Mouse (Mus musculus) embryonic facial prominence, embryonic 10.5 days (tissue): ENCODE measurements around the gene Phlpp1. TPM values are rescaled to one million over a fixed set of nuclear protein-coding genes. Genes with fewer than 3 reads are reported as not detected.

Experiments
- DNase-seq: peaks from one replicate; pipeline ENCODE4 v3.0.0-alpha.2; 2017; ENCODE audit warnings: low spot score
- H3K27ac ChIP-seq: fragments of 300-500 bp; sonication (generic); replicated peaks from 2 replicates; pipeline ENCODE4 v1.5.1; 2016; ENCODE audit warnings: mild to moderate bottlenecking
- H3K27me3 ChIP-seq: fragments of 300-500 bp; sonication (generic); replicated peaks from 2 replicates; pipeline ENCODE4 v1.6.1; 2016; ENCODE audit warnings: low read depth, mild to moderate bottlenecking; ENCODE audit not compliant: poor library complexity, severe bottlenecking
- H3K36me3 ChIP-seq: fragments of 300-500 bp; sonication (generic); replicated peaks from 2 replicates; pipeline ENCODE4 v1.6.1; 2016; ENCODE audit warnings: mild to moderate bottlenecking, moderate library complexity
- H3K4me1 ChIP-seq: fragments of 300-500 bp; sonication (generic); 2 replicates; pipeline ENCODE4 v1.6.1; 2016
- H3K4me3 ChIP-seq: fragments of 300-500 bp; sonication (generic); 2 replicates; pipeline ENCODE4 v1.5.1; 2016; ENCODE audit warnings: mild to moderate bottlenecking, moderate library complexity
- H3K9me3 ChIP-seq: fragments of 300-500 bp; sonication (generic); 2 replicates; pipeline ENCODE4 v1.6.1; 2016; ENCODE audit warnings: mild to moderate bottlenecking
- WGBS: fragments of 180-500 bp; shearing (Covaris S2); methylation state at CpG from one replicate; pipeline ENCODE4 v1.1.7; 2016; 5-methylcytosine and 5-hydroxymethylcytosine counted together
- polyA plus RNA-seq: library from polyadenylated mRNA; unstranded; fragments of >200 nt; fragmentation: Nextera tagmentation; extraction: Ambion mirVana; gene quantifications from 2 replicates; pipeline ENCODE4 v1.2.1, GENCODE M21; 2016

The Phlpp1 gene
- polyA plus RNA-seq, 1 experiment from 2014 or later: 3.7 TPM

DNA sequence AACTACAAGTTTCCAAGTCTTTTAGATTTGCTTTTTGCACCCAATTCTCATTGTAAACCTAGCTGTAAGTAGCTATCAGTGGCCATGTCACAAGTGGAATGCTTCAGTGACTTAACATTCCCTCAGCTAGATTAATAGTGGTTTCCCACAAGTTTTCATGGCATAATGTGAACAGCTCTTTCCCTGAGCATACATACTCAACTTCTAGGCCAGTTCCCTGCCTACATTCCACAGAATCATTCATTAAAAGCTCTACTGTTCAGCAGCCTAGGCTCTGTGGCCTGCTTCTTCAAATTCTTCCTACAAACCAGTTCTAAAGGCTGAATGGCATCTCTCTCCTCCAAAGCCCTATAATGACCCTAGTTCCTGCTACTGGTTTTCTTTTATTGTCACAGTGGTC is 65.4 kb downstream of the Phlpp1 start:
- Histone ChIP-seq H3K27me3 (no peaks in the 10 kb centered on the region), H3K4me3 (no peak overlapping the region), H3K27ac (no peak overlapping the region), H3K9me3 (no peaks in the 10 kb centered on the region), H3K4me1 (no peaks in the 10 kb centered on the region), H3K36me3 (no peaks in the 10 kb centered on the region)
- DNase-seq: no peak

DNA sequence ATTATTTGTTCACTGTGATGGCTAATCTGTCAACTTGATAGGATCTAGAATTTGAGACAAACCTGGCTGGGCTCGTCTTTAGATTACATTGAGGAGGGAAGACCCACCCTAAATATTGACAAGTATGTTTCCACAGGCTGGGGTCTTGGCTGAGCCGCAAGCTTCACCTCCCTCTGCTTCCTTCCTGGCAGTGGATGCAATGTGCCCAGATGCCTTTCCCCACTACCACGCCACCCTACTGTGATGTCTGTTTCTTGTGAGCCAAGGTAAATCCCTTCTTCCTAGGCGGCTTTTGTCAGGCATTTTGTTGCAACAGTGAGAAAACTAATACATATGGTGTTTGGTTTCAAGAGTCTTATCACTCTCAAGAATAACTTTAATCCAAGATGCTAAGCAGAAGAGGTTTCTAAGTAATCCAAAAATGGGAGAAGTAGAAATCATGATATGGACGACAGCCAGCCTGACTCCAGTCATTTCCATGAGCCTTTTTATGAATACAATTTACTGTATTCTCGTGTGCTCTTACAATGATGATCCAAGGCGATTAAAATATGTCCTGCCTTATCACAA is 68.6 kb downstream of the Phlpp1 start:
- Histone ChIP-seq H3K36me3 (0 out of 2 replicates have a peak, but pooled peaks cover 6% of the 10 kb centered on the region), H3K27me3 (no peaks in the 10 kb centered on the region), H3K4me3 (no peak overlapping the region), H3K9me3 (no peaks in the 10 kb centered on the region), H3K27ac (no peak overlapping the region), H3K4me1 (no peaks in the 10 kb centered on the region)
- no peak for DNase-seq
- 81% methylated on average over 7 of the region's 7 CpGs for WGBS

DNA sequence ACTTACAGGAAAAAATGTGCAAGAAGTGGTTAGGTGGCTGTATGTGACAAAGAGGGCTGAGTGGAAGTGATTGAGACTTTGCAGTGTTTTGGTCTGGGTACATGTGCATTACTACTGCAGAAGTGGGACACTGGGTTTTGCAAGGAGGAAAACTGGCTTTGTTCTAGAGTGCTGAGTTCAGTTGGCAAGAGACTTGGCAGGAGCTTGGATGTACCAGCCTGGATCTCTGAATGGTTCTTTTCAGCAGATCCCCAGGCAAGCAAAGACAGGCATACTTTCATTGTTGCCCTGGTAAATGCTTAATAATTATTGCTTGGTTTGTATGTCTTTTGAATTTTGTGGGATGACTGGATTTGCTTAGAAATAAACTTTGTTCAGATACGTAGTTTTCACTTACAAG is 69.5 kb downstream of the Phlpp1 start:
- no peak overlapping the region for H3K4me3 ChIP-seq
- DNase-seq: no peak
- no peaks in the 10 kb centered on the region for H3K9me3 ChIP-seq
- H3K27ac ChIP-seq: no peak overlapping the region
- H3K4me1 ChIP-seq: no peaks in the 10 kb centered on the region
- WGBS: 96% methylated on average over 1 of the region's 1 CpGs
- H3K27me3 ChIP-seq: no peaks in the 10 kb centered on the region
- H3K36me3 ChIP-seq: 0 out of 2 replicates have a peak, but pooled peaks cover 6% of the 10 kb centered on the region

DNA sequence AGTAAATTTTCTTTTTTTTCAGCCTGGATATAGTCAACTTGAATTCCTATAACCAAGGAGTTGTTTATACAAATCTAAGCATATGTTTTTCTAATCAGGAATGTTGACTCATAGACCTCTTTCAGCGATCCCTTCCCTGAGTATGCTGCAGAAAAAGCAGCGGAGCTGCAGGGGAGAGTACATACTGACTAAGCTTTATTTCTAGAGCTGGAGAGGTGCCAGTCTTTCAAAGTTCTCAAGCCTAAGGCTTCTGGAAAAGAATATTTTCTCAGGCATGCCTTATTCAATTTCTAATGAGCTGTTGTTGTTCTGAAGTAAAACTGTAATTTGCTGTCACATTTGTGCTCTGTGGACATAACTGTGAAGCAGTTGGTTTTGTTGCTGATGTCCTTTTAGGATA is 70.6 kb downstream of the Phlpp1 start:
- WGBS: 78% methylated on average over 2 of the region's 2 CpGs
- no peaks in the 10 kb centered on the region for H3K27me3 ChIP-seq
- no peaks in the 10 kb centered on the region for H3K4me1 ChIP-seq
- H3K4me3 ChIP-seq: no peak overlapping the region
- H3K36me3 ChIP-seq: 0 out of 2 replicates have a peak, but pooled peaks cover 6% of the 10 kb centered on the region
- H3K27ac ChIP-seq: no peak overlapping the region
- H3K9me3 ChIP-seq: no peaks in the 10 kb centered on the region
- DNase-seq: no peak

DNA sequence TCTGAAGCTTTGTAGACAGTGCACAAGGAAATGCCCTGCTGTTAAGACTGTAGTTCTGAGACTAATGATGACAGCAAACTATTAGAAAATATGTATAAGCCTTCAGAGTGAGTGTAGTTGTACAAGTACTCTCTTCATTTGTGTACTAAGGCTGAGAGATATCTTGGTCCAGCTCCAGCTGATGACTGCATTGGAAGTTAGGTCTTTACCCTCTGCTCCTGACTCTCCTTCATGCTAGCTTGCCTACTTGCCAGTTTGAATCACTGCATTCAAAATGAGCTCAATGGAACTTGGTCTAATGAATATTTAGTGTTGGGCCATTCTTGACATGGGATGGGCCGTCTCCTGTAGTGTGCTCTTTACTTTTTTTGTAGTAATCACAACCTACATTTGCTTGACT is 71.8 kb downstream of the Phlpp1 start:
- H3K27ac ChIP-seq: no peak overlapping the region
- no peaks in the 10 kb centered on the region for H3K4me1 ChIP-seq
- H3K27me3 ChIP-seq: no peaks in the 10 kb centered on the region
- no peak overlapping the region for H3K4me3 ChIP-seq
- 93% methylated on average over 1 of the region's 1 CpGs for WGBS
- H3K9me3 ChIP-seq: no peaks in the 10 kb centered on the region
- peaks cover 10% of the 10 kb centered on the region; the same call in 1 of the 2 replicates for H3K36me3 ChIP-seq
- DNase-seq: no peak

DNA sequence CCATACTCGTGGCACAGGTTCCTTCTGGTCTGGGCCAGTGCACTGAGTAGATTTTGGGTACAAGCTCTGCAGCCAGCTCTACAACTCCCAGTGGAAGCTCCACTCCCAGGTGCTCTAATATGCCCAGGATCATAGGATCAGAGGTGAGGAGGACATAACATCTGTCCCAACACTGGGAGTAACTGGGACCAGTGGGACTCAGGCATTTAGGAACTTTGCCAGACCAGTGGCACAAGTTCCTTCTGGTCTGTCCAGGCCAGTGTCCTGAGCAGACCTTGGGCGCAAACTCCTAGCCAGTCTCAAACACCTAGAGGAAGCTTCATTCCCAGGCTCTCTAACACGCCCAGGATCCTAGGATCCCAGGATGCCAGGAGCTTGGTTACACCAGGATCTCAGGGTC is 72.7 kb downstream of the Phlpp1 start:
- no peak overlapping the region for H3K4me3 ChIP-seq
- no peak for DNase-seq
- 88% methylated on average over 3 of the region's 3 CpGs for whole genome bisulfite sequencing

DNA sequence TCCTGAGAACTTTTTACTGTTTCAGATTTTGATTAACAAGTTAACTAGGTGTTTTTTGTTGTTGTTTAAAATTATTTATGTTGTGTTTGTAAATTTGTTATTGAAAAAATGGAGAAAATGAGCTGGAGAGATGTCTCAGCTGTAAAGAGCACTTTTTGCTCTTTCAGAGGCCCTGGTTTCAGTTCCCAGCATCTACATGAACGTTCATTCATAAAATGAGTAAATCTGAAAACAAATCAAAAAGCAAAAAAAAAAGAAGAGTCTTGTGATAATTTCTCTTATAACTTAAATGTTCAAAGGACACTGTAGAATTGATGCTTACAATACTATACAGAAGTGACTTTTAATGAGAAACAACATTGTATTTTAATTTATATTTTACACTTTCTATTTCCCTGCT is 82.5 kb downstream of the Phlpp1 start:
- Histone ChIP-seq H3K27me3 (no peaks in the 10 kb centered on the region), H3K4me1 (no peaks in the 10 kb centered on the region), H3K36me3 (no peaks in the 10 kb centered on the region), H3K27ac (no peak overlapping the region), H3K9me3 (no peaks in the 10 kb centered on the region), H3K4me3 (no peak overlapping the region)
- no peak for DNase-seq
- 88% methylated on average over 1 of the region's 1 CpGs for WGBS

More for the DNA sequence above, 72.7 kb downstream of the Phlpp1 start:
- H3K27me3 ChIP-seq: no peaks in the 10 kb centered on the region
- no peak overlapping the region for H3K27ac ChIP-seq
- peaks cover 10% of the 10 kb centered on the region; the same call in 1 of the 2 replicates for H3K36me3 ChIP-seq
- H3K4me1 ChIP-seq: no peaks in the 10 kb centered on the region
- no peaks in the 10 kb centered on the region for H3K9me3 ChIP-seq

DNA sequence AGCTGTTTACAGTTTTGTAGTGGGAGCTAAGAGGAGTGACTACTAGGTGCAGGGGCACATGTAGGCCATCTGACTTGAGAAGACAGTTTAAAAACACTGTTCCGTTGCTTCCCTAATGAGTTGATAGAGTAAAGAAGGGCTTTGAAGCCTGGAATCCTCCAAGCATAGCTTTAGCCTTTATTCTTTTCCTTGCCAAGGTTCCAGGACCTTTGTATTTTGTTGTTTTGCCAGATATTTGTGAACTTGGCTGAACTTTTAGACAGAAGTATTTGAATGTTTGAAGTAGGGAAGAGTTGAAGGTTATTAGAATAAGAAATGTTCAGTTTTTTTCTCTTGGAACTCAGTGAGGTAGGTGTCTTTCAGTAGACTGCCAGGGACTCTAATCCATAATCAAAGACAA is 85.6 kb downstream of the Phlpp1 start:
- no peaks in the 10 kb centered on the region for H3K9me3 ChIP-seq
- no peak overlapping the region for H3K27ac ChIP-seq
- H3K36me3 ChIP-seq: no peaks in the 10 kb centered on the region
- H3K4me3 ChIP-seq: no peak overlapping the region
- 88% methylated on average over 1 of the region's 1 CpGs for WGBS
- 0 out of 2 replicates have a peak, but pooled peaks cover 3% of the 10 kb centered on the region for H3K4me1 ChIP-seq
- no peak for DNase-seq
- H3K27me3 ChIP-seq: no peaks in the 10 kb centered on the region

DNA sequence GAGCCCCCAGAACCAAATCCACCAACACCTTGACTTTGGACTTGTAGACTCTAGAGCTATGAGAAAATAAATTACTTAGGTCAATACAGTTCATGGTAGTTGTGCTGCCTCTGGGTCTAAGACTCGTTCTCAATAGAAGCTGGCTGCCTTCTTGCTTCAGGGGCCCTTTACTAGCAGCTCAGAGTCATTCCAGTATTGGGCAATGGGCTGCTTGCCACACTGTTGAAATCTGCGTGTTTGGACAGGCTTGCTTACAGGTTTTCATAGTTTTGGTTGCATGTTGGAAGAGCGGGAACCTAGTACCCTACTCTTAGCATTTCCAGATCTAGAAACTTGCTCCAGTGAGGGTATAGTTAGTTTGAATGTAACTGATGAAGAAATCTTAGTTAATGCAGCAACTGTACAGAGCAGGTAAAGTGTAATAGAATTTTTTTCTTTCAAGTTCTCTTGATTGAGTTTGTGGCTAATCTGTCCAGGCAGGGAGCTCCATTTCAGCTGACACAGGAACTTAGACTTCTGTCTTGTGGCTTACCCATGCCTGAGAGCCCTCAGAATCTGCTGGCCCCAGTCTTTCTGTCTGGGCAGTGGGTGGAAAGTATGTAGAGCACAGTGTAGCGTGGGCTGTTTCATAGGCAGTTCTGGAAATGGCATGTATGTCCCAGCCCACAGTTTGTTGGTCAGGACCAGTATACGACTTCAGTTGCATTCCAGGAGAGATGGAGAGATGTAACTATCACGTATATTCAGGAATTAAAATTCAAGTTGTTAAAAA is 96.7 kb downstream of the Phlpp1 start:
- DNase-seq: no peak
- H3K27me3 ChIP-seq: no peaks in the 10 kb centered on the region

DNA sequence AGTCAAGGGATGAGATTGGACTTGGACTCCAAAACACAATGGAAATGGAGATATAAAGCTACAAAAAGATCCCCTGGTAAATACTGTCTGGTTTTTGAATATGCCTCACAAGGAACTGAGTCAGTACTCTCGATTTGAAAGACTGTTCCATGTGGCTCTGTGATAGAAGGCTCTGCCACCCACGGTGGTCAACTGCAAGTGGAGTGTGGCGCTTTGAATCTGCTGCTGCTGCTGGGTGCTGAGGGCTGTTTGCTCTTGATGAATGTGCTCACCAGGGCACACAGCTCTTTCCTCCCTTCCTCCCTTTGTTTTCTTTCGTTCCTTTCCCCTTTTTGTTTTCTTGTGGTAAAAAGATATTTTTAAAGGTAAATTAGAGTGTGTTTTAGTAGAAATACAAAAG is 97.8 kb downstream of the Phlpp1 start:
- Histone ChIP-seq H3K36me3 (no peaks in the 10 kb centered on the region), H3K4me3 (no peak overlapping the region), H3K27ac (no peak overlapping the region), H3K27me3 (no peaks in the 10 kb centered on the region), H3K4me1 (peaks cover 10% of the 10 kb centered on the region), H3K9me3 (no peaks in the 10 kb centered on the region)
- 66% methylated on average over 4 of the region's 4 CpGs for WGBS
- DNase-seq: no peak

More for the DNA sequence above, 96.7 kb downstream of the Phlpp1 start:
- Histone ChIP-seq H3K4me3 (no peak overlapping the region), H3K9me3 (no peaks in the 10 kb centered on the region), H3K36me3 (no peaks in the 10 kb centered on the region), H3K27ac (no peak overlapping the region), H3K4me1 (peaks cover 9% of the 10 kb centered on the region; the same call in 1 of the 2 replicates)
- WGBS: 90% methylated on average over 6 of the region's 6 CpGs

DNA sequence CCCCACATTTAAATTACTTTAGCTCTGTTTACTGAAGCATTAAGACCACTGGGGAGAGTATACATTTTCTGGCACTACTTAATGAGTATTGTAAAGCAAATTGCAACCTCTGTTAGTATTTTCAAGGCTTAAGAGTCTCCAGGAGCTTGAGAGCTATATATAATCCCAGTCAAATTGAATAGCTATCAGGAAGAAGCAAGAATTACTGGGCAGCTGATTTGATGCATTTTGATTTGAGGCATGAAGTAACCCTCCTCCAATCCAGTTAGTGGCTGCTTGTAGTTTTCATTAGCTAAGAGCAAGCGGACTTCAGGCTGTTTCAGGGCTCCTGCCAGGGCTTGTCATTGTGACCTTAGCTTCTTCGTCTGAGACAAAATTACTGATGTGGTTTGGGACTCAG is 101.4 kb downstream of the Phlpp1 start:
- H3K27me3 ChIP-seq: no peaks in the 10 kb centered on the region
- 61% methylated on average over 2 of the region's 2 CpGs for WGBS
- H3K4me1 ChIP-seq: peaks cover 22% of the 10 kb centered on the region
- no peak overlapping the region for H3K4me3 ChIP-seq
- no peaks in the 10 kb centered on the region for H3K36me3 ChIP-seq
- no peak for DNase-seq
- no peak overlapping the region for H3K27ac ChIP-seq
- H3K9me3 ChIP-seq: no peaks in the 10 kb centered on the region

DNA sequence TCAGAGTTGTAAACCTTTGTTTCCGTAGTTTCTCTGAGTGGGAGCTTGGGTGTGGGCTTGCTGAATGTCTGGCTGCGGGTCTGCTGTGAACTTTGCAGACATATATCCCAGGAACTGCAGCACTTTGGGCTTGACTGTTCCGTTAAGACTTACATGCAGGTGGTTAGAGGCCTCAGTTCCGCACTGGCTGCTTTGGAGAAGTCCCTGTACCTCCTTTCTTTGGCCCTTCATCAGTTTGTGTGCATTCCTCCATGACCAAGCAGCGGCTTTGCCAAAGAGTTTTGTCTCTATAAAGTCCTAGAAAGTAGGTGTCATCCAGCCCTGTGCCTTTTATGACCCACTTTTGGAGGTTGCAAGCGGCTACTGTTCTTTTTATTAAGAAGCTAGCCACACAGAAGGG is 102.2 kb downstream of the Phlpp1 start:
- Histone ChIP-seq H3K27ac (no peak overlapping the region), H3K9me3 (no peaks in the 10 kb centered on the region), H3K27me3 (no peaks in the 10 kb centered on the region), H3K4me1 (peaks cover 30% of the 10 kb centered on the region), H3K4me3 (no peak overlapping the region), H3K36me3 (no peaks in the 10 kb centered on the region)
- no peak for DNase-seq
- 92% methylated on average over 6 of the region's 6 CpGs for WGBS

DNA sequence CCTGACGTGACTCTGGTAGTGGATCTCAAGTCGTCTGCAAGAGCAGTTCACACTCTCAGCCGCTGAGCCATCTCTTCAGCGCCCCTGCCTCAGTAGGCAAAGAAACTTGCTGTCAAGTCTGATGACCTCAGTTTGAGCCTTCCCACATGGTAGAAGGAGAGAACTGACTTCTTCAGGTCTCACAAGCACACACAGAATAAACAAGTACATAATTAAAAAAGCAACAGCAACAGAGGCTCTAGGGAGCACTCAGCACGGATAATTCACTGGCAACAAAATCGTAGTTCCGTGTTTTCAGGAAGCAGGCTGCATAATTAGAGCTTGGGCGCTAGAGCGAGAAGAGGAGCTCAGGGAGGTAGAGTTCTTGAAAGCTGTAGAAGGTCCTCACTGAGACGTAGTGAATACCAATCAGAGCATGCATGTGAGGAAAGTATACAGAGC is 103.0 kb downstream of the Phlpp1 start:
- DNase-seq: no peak
- no peaks in the 10 kb centered on the region for H3K9me3 ChIP-seq
- no peak overlapping the region for H3K27ac ChIP-seq
- no peaks in the 10 kb centered on the region for H3K36me3 ChIP-seq
- no peak overlapping the region for H3K4me3 ChIP-seq
- H3K27me3 ChIP-seq: no peaks in the 10 kb centered on the region
- peaks cover 34% of the 10 kb centered on the region for H3K4me1 ChIP-seq
- WGBS: 64% methylated on average over 10 of the region's 10 CpGs
